Mouse (Mus musculus): Measurements from ENCODE around the gene Rai1.

GRCm38 (mm10) chr11:60193556-60193955, 88.7 kb downstream of the Rai1 start:
- TF ChIP-seq POLR2A (IDR thresholded peaks at IDR 0.05; ENCODE audit: control insufficient read depth, extremely low read depth, insufficient read depth, low read length, poor library complexity) (no peak), CTCF (IDR thresholded peaks at IDR 0.05; ENCODE audit: borderline replicate concordance, control insufficient read depth, extremely low read depth, insufficient read depth, low read length, poor library complexity) (no peak)

Data from thymus, adult 2 months (tissue).